26 mouse cellular contexts compared by ENCODE assay signal in genomic region chr1:84271712-84272200, GRCm38 (mm10).
DNase-seq lines count a peak whose midpoint lies in the region; ATAC-seq and TF ChIP-seq lines count a peak whose summit lies in the region.
"Had no signal": no experiment of that assay in that cellular context is flagged by ENCODE, and none has a peak within 500 bp of the region (broad histone marks: within the 10 kb centered on the region; RNA-seq: fewer than 3 reads in every experiment).

No protein-coding gene starts in this region.

- no peak for TF ChIP-seq POLR2A in liver, adult 2 months (IDR thresholded peaks at IDR 0.05; ENCODE audit: extremely low read depth, insufficient read depth, low read length)

- no peak for ATAC-seq in liver, postnatal 0 days
- ATAC-seq in Patski: peak; percentile 90
- ATAC-seq: CD4-positive, CD25-positive, alpha-beta regulatory T cell, adult 4 months; forebrain, embryonic 14.5 days; forebrain, embryonic 16.5 days had no signal

- intact Hi-C loops in heart, postnatal 14 days (cut with DNase I): no loop called here

- H3K27ac ChIP-seq in liver, adult 2 months (replicated peaks; ENCODE audit: insufficient read depth, low read depth, low read length): no peak overlapping the region
- no peak overlapping the region for H3K27ac ChIP-seq in liver, postnatal 0 days (ENCODE audit: low read depth)
- H3K27ac ChIP-seq: embryonic facial prominence, embryonic 10.5 days; embryonic facial prominence, embryonic 12.5 days; forebrain, embryonic 10.5 days; forebrain, embryonic 12.5 days had no signal

- peaks cover 29% of the 10 kb centered on the region for H3K4me1 ChIP-seq in liver, adult 2 months (ENCODE audit: control insufficient read depth, insufficient read depth, low read length)
- H3K4me1 ChIP-seq in liver, postnatal 0 days (ENCODE audit: insufficient read depth): 0 out of 2 replicates have a peak, but pooled peaks cover 1% of the 10 kb centered on the region
- H3K4me1 ChIP-seq: embryonic facial prominence, embryonic 10.5 days; embryonic facial prominence, embryonic 12.5 days; forebrain, embryonic 10.5 days; forebrain, embryonic 12.5 days had no signal

- H3K9ac ChIP-seq in liver, adult 2 months (ENCODE audit: low read depth, low read length): no peak overlapping the region
- H3K9ac ChIP-seq in liver, postnatal 0 days (replicated peaks): no peak overlapping the region
- H3K9ac ChIP-seq: embryonic facial prominence, embryonic 12.5 days; forebrain, embryonic 12.5 days had no signal

- POLR2A ChIA-PET in Patski (lab: Charles Lee): no interaction called here

- H3K4me2 ChIP-seq in liver, postnatal 0 days (ENCODE audit: low read depth, low read length): no peak overlapping the region
- H3K4me2 ChIP-seq: embryonic facial prominence, embryonic 12.5 days; forebrain, embryonic 12.5 days had no signal

- H3K79me2 ChIP-seq in liver, adult 2 months (ENCODE audit: control insufficient read depth, insufficient read depth, low read length): peaks cover 16% of the 10 kb centered on the region

- no peak for TF ChIP-seq CTCF in liver, adult 2 months (IDR thresholded peaks at IDR 0.05; ENCODE audit: low read depth, low read length)
- no peak for TF ChIP-seq CTCF in liver, postnatal 0 days (IDR thresholded peaks at IDR 0.05; ENCODE audit: low read depth)
- TF ChIP-seq CTCF in Patski (IDR thresholded peaks at IDR 0.05): no peak

- H3K9me3 ChIP-seq in liver, postnatal 0 days (ENCODE audit: low read length): no peaks in the 10 kb centered on the region
- H3K9me3 ChIP-seq: embryonic facial prominence, embryonic 10.5 days; embryonic facial prominence, embryonic 12.5 days; forebrain, embryonic 10.5 days; forebrain, embryonic 12.5 days had no signal

- TF ChIP-seq EP300 in liver, postnatal 0 days (IDR thresholded peaks at IDR 0.05; ENCODE audit: low read depth): no peak

- 74% methylated on average over 2 of the region's 2 CpGs for WGBS in liver, adult 2 months
- 80% methylated on average over 2 of the region's 2 CpGs for WGBS in liver, postnatal 0 days (ENCODE audit: insufficient replicate concordance)

- H3K4me3 ChIP-seq in liver, adult 2 months (ENCODE audit: insufficient read depth, low read depth, low read length): no peak overlapping the region
- no peak overlapping the region for H3K4me3 ChIP-seq in liver, postnatal 0 days (ENCODE audit: low read depth, low read length)
- H3K4me3 ChIP-seq: embryonic facial prominence, embryonic 10.5 days; embryonic facial prominence, embryonic 12.5 days; erythroblast, embryonic 14.5 days; forebrain, embryonic 10.5 days; forebrain, embryonic 12.5 days had no signal

- peak; percentile 94 for DNase-seq in heart, adult 11 months
- DNase-seq in heart, postnatal 14 days: no peak
- peak; percentile 13 for DNase-seq in liver, adult 2 months (ENCODE audit: extremely low read depth, low read depth, low spot score)
- no peak for DNase-seq in liver, postnatal 0 days
- no peak for DNase-seq in Patski (ENCODE audit: low read depth, low spot score)
- no peak for DNase-seq in right cerebral cortex, postnatal 10 days (ENCODE audit: low spot score in 2 of 2)
- DNase-seq in spleen, postnatal 10 days (ENCODE audit: low spot score in 2 of 2): no peak
- DNase-seq: adrenal gland, adult 2 months; adrenal gland, postnatal 10 days; adrenal gland, postnatal 25 days; B cell, adult 2 months; cerebellum, adult 11 months; cerebellum, adult 18-20 months; cerebellum, adult 9-10 months; cerebellum, postnatal 10 days; cerebellum, postnatal 25 days had no signal

- CTCF ChIA-PET in Patski (lab: Charles Lee): interaction anchor here (1.6 kb wide), 1 partner anchor 23 kb away, joined by 4 read pairs; no protein-coding TSS in a partner anchor

- H3K27me3 ChIP-seq in liver, adult 2 months (ENCODE audit: control insufficient read depth, insufficient read depth, low read length): no peaks in the 10 kb centered on the region
- no peaks in the 10 kb centered on the region for H3K27me3 ChIP-seq in liver, postnatal 0 days (ENCODE audit: insufficient read depth, low read length)
- no peaks in the 10 kb centered on the region for H3K27me3 ChIP-seq in Patski
- H3K27me3 ChIP-seq: CH12.LX; embryonic facial prominence, embryonic 12.5 days; forebrain, embryonic 12.5 days had no signal

- no peaks in the 10 kb centered on the region for H3K36me3 ChIP-seq in liver, adult 2 months (ENCODE audit: control insufficient read depth, insufficient read depth, low read length)
- no peaks in the 10 kb centered on the region for H3K36me3 ChIP-seq in liver, postnatal 0 days (replicated peaks; ENCODE audit: insufficient read depth, low read length)
- H3K36me3 ChIP-seq: embryonic facial prominence, embryonic 10.5 days; embryonic facial prominence, embryonic 12.5 days; forebrain, embryonic 10.5 days; forebrain, embryonic 12.5 days; G1E had no signal

- in situ Hi-C loops in Patski (cut with MboI; ENCODE audit: low pct_unique_long_range_greater_than_20kb): no loop called here

Comparison
In these comparisons a context has a peak if more than half of its experiments do, and no peak if none do; other contexts are left out.
1. DNase-seq: peak in heart, adult 11 months (single experiment) and liver, adult 2 months (single experiment); none in heart, postnatal 14 days (0 of 2), liver, postnatal 0 days (single experiment), Patski (single experiment), right cerebral cortex, postnatal 10 days (0 of 2) and spleen, postnatal 10 days (0 of 2).